Mouse (Mus musculus): ENCODE results near the gene Cntn3.
"Not testable (repeated sequence)": the region's sequence is repeated elsewhere in the genome, so short reads cannot be mapped to it uniquely, and the experiment has no call there.

The Cntn3 gene

GRCm38 (mm10) chr6:102573001-102573400 lies at the start of gene Cntn3:
TSS of gene Cntn3 (minus strand) at chr6:102573101.
- DNase-seq (ENCODE audit: low spot score in 2 of 2), result not testable (repeated sequence)

GRCm38 (mm10) chr6:102600773-102601172 lies 27.9 kb upstream of the Cntn3 start:
- no peak for DNase-seq (ENCODE audit: low spot score in 2 of 2)

GRCm38 (mm10) chr6:102597756-102598155 lies 24.9 kb upstream of the Cntn3 start:
- no peak for DNase-seq (ENCODE audit: low spot score in 2 of 2)

- no peak for DNase-seq (ENCODE audit: low spot score in 2 of 2)
These were observed 17.2 kb upstream of the Cntn3 start for GRCm38 (mm10) chr6:102590151-102590550.

GRCm38 (mm10) chr6:102589311-102589710 lies 16.4 kb upstream of the Cntn3 start:
- DNase-seq (ENCODE audit: low spot score in 2 of 2), result no peak

- no peak for DNase-seq (ENCODE audit: low spot score in 2 of 2)
These were observed 13.2 kb upstream of the Cntn3 start for GRCm38 (mm10) chr6:102586056-102586455.

- DNase-seq (ENCODE audit: low spot score in 2 of 2), result no peak
These were observed 10.7 kb upstream of the Cntn3 start for GRCm38 (mm10) chr6:102583578-102583977.

- DNase-seq (ENCODE audit: low spot score in 2 of 2), result no peak
These were observed 5.4 kb downstream of the Cntn3 start for GRCm38 (mm10) chr6:102567496-102567895.

- no peak for DNase-seq (ENCODE audit: low spot score in 2 of 2)
These were observed 7.7 kb downstream of the Cntn3 start for GRCm38 (mm10) chr6:102565228-102565627.

- no peak for DNase-seq (ENCODE audit: low spot score in 2 of 2)
These were observed 8.7 kb downstream of the Cntn3 start for GRCm38 (mm10) chr6:102564011-102564731.

GRCm38 (mm10) chr6:102563431-102563830 lies 9.5 kb downstream of the Cntn3 start:
- no peak for DNase-seq (ENCODE audit: low spot score in 2 of 2)

- DNase-seq (ENCODE audit: low spot score in 2 of 2), result no peak
These were observed 15.4 kb downstream of the Cntn3 start for GRCm38 (mm10) chr6:102557521-102557920.

- no peak for DNase-seq (ENCODE audit: low spot score in 2 of 2)
These were observed 16.4 kb downstream of the Cntn3 start for GRCm38 (mm10) chr6:102556497-102556896.

GRCm38 (mm10) chr6:102555814-102556437 lies 17.0 kb downstream of the Cntn3 start:
- no peak for DNase-seq (ENCODE audit: low spot score in 2 of 2)

GRCm38 (mm10) chr6:102555067-102555657 lies 17.7 kb downstream of the Cntn3 start:
- no peak for DNase-seq (ENCODE audit: low spot score in 2 of 2)

GRCm38 (mm10) chr6:102541633-102542412 lies 31.1 kb downstream of the Cntn3 start:
- DNase-seq (ENCODE audit: low spot score in 2 of 2), result no peak

- no peak for DNase-seq (ENCODE audit: low spot score in 2 of 2)
These were observed 37.3 kb downstream of the Cntn3 start for GRCm38 (mm10) chr6:102535599-102535998.

GRCm38 (mm10) chr6:102523037-102523436 lies 49.9 kb downstream of the Cntn3 start:
- DNase-seq (ENCODE audit: low spot score in 2 of 2), result no peak

- DNase-seq (ENCODE audit: low spot score in 2 of 2), result no peak
These were observed 51.9 kb downstream of the Cntn3 start for GRCm38 (mm10) chr6:102520977-102521376.

- DNase-seq (ENCODE audit: low spot score in 2 of 2), result no peak
These were observed 57.7 kb downstream of the Cntn3 start for GRCm38 (mm10) chr6:102515231-102515630.

GRCm38 (mm10) chr6:102512085-102512484 lies 60.8 kb downstream of the Cntn3 start:
- DNase-seq (ENCODE audit: low spot score in 2 of 2), result no peak

GRCm38 (mm10) chr6:102485509-102485908 lies 87.4 kb downstream of the Cntn3 start:
- DNase-seq (ENCODE audit: low spot score in 2 of 2), result no peak
